Mouse (Mus musculus): ENCODE data around the gene Cyp2c37. TPM values are rescaled to one million over a fixed set of nuclear protein-coding genes. Genes with fewer than 3 reads are reported as not detected.

Gene Cyp2c37
- polyA plus RNA-seq (2012; rRNA removed; ENCODE audit: low replicate concordance), result 0.37 TPM in 1 of 2 replicates, not detected in the other

GRCm38 (mm10) chr19:39992140-39992539, at the start of gene Cyp2c37:
Cyp2c37 (plus strand) TSS chr19:39992424.

Other genes with a start within 250 kb of the Cyp2c37 start
- gene Cyp2c40, start 179.6 kb upstream of the Cyp2c37 start, polyA plus RNA-seq (2012; rRNA removed; ENCODE audit: low replicate concordance), result not detected in 2 replicates
- not detected in 2 replicates for gene Cyp2c69, start 105.6 kb upstream of the Cyp2c37 start, polyA plus RNA-seq (2012; rRNA removed; ENCODE audit: low replicate concordance)
- gene Cyp2c54, start 81.4 kb downstream of the Cyp2c37 start, polyA plus RNA-seq (2012; rRNA removed; ENCODE audit: low replicate concordance), result 0.09 and 0.59 TPM in 2 replicates
- gene Cyp2c50, start 97.3 kb downstream of the Cyp2c37 start, polyA plus RNA-seq (2012; rRNA removed; ENCODE audit: low replicate concordance), result 2.1 TPM in 1 of 2 replicates, not detected in the other
- 0.42 TPM in 1 of 2 replicates, not detected in the other for gene Cyp2c70, start 194.9 kb downstream of the Cyp2c37 start, polyA plus RNA-seq (2012; rRNA removed; ENCODE audit: low replicate concordance)

All from mammary gland, adult 2 months (tissue).